Mouse (Mus musculus) midbrain, embryonic 14.5 days (tissue): ENCODE data around the gene Dpf2. TPM values are rescaled to one million over a fixed set of nuclear protein-coding genes. Genes with fewer than 3 reads are reported as not detected.

ENCODE experiments used
- ATAC-seq: fragments of 200-750 bp; cut with Nextera tagmentation; 2 replicates; pipeline ENCODE4 v1.8.0; 2017; ENCODE audit warnings: moderate number of reproducible peaks, moderate library complexity; ENCODE audit not compliant: low FRiP score, low TSS enrichment
- DNase-seq: peaks from one replicate; pipeline ENCODE4 v3.0.0-alpha.2; 2015
- H3K27ac ChIP-seq: fragments of 300-500 bp; sonication (generic); replicated peaks from 2 replicates; pipeline ENCODE4 v1.5.1; 2014; ENCODE audit warnings: mild to moderate bottlenecking, low read depth, low read length, moderate library complexity
- H3K27me3 ChIP-seq: fragments of 300-500 bp; sonication (generic); 2 replicates; pipeline ENCODE4 v1.6.1; 2014; ENCODE audit warnings: low read length, control low read depth, mixed read lengths; ENCODE audit not compliant: control insufficient read depth, insufficient read depth
- H3K36me3 ChIP-seq: fragments of 300-500 bp; sonication (generic); 2 replicates; pipeline ENCODE4 v1.6.1; 2014; ENCODE audit warnings: low read length, control low read depth; ENCODE audit not compliant: control insufficient read depth, insufficient read depth
- H3K4me1 ChIP-seq: fragments of 300-500 bp; sonication (generic); 2 replicates; pipeline ENCODE4 v1.6.1; 2014; ENCODE audit warnings: mild to moderate bottlenecking, antibody characterized with exemption, low read length, control low read depth; ENCODE audit not compliant: control insufficient read depth, insufficient read depth
- H3K4me2 ChIP-seq: fragments of 300-500 bp; sonication (generic); 2 replicates; pipeline ENCODE4 v1.6.1; 2014; ENCODE audit warnings: mild to moderate bottlenecking, low read length, moderate library complexity
- H3K4me3 ChIP-seq: fragments of 300-500 bp; sonication (generic); replicated peaks from 2 replicates; pipeline ENCODE4 v1.5.1; 2014; ENCODE audit warnings: low read depth, low read length
- H3K9ac ChIP-seq: fragments of 300-500 bp; sonication (generic); replicated peaks from 2 replicates; pipeline ENCODE4 v1.6.1; 2014; ENCODE audit warnings: mild to moderate bottlenecking, low read length, moderate library complexity
- H3K9me3 ChIP-seq: fragments of 300-500 bp; sonication (generic); 2 replicates; pipeline ENCODE4 v1.6.1; 2016; ENCODE audit warnings: low read length, control low read depth, mixed read lengths; ENCODE audit not compliant: control insufficient read depth
- WGBS: fragments of 180-500 bp; shearing (Covaris S2); extraction: QIAGEN DNeasy Blood & Tissue Kit; methylation state at CpG from one replicate; pipeline ENCODE4 v1.1.7; 2014; 5-methylcytosine and 5-hydroxymethylcytosine counted together
- polyA plus RNA-seq: library from polyadenylated mRNA; unstranded; fragments of >200 nt; fragmentation: Nextera tagmentation; extraction: Ambion mirVana; gene quantifications from 2 replicates; pipeline ENCODE4 v1.2.1, GENCODE M21; 2014

The Dpf2 gene
- polyA plus RNA-seq, 1 experiment from 2014 or later: 108 TPM

DNA sequence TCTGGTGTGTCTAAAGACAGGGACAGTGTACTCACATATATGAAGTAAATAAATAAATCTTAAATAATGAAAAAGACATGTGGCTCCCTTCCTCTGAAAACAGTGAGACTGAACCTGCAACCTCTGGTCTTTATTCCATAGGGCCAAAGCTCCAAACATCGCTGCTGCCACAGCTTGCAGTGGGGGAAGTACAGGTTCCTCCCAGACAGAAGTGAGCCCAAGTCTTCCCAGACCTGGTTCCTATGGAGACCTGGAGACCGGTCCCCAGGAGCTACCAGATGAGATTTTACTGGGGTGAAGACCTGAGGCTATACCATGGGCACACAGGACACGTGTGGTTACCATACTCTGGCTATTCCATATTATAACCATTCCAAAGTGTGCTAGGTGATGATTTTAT lies 62.0 kb downstream of the Dpf2 start:
- no peaks in the 10 kb centered on the region for H3K9me3 ChIP-seq
- no peak for DNase-seq

DNA sequence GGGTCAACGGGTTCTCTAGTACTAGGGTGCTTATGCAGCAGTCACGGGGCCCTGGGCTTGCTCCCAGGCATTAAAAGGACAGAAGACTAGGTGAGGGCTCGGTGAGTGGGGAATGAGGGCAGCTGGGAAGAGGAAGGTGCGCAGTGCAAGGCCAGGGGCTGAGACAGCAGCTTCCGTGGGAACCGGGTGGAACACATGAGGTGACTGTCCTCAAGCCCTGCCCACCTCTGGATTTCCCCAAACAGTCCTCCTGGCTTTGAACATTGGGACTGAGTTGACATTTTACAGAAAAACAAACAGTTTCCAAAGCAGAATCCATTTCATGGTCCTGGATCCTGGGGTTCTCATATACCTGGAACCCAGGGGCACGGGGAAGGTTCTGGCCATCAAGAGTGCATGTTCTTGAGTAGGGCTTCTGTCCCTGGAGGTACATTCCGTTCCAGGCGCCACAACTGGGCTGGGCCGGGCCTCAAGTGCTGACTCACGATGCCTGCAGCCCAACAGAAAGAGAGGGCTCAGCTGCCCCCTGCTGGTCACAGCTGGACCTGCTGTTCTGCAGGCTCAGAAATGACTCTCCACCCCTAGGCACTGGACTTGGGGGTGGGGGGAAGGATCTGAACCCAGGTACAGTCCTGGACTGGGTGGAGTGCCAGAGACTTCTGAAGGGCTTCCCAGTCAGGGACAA lies 62.8 kb downstream of the Dpf2 start:
- Histone ChIP-seq H3K9me3 (no peaks in the 10 kb centered on the region), H3K27me3 (no peaks in the 10 kb centered on the region), H3K4me2 (0 out of 2 replicates have a peak overlapping the region, but pooled peaks have one; percentile 3), H3K4me1 (peaks cover 46% of the 10 kb centered on the region), H3K4me3 (no peak overlapping the region), H3K9ac (0 out of 2 replicates have a peak overlapping the region, but pooled peaks have one; percentile 10), H3K27ac (no peak overlapping the region; the same call in 1 of the 2 replicates), H3K36me3 (peaks cover 17% of the 10 kb centered on the region; the same call in 1 of the 2 replicates)
- ATAC-seq: peak; percentile 16; the same call in 1 of the 2 replicates
- WGBS: 32% methylated on average over 11 of the region's 11 CpGs
- DNase-seq: peak; percentile 92

More for the DNA sequence above, 62.0 kb downstream of the Dpf2 start:
- H3K4me2 ChIP-seq: no peak overlapping the region
- no peak overlapping the region for H3K4me3 ChIP-seq
- no peaks in the 10 kb centered on the region for H3K27me3 ChIP-seq
- ATAC-seq: no peak
- H3K27ac ChIP-seq: no peak overlapping the region
- H3K4me1 ChIP-seq: peaks cover 39% of the 10 kb centered on the region
- H3K36me3 ChIP-seq: peaks cover 22% of the 10 kb centered on the region; the same call in 1 of the 2 replicates
- H3K9ac ChIP-seq: no peak overlapping the region
- 83% methylated on average over 3 of the region's 3 CpGs for WGBS

DNA sequence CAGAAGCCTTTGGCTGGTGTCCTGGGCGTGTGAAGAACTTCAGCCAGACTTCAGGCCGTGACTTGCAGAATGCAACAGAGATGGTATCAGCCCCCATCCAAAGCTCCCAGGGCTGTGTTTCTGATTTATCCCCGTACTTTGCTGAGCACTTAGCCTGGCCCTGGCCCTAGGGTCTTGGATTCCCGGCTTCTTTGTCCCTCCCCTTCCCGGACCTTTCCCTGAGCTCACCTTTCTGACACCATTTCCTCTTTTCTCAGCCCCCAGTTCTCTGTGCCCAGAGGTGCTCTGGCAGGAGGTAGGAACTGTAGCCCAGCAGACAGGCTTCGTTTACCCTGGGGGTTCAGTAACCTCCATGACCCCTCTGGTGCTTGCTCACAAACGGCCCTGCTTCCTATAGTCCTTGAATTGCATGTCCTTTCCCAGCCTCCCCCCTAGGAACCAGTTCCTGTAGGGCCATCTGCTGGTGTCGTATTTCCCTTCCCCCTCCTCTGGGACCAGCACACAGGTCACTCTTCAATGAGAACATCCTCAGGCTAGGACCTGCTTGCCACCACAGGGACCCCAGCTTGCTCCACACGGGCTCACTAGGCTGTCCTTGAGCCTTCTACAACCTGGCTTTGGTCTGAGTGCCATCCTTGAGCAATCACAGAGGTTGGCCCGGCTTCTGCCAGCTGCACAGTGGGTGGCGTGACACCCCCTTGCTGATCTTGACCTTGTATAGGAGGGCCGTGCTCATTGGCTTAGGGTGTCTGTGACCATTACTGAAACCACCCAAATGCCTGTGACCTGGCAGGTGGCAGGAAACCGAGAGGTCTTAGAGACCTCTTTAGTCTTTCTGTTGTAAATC lies 63.8 kb downstream of the Dpf2 start:
- no peaks in the 10 kb centered on the region for H3K9me3 ChIP-seq
- 50% methylated on average over 13 of the region's 13 CpGs for WGBS
- H3K4me1 ChIP-seq: peaks cover 51% of the 10 kb centered on the region
- H3K27ac ChIP-seq: peak overlapping the region; percentile 96
- H3K36me3 ChIP-seq: peaks cover 15% of the 10 kb centered on the region; the same call in 1 of the 2 replicates
- DNase-seq (no peak), ATAC-seq (no peak)
- H3K9ac ChIP-seq: no peak overlapping the region
- H3K27me3 ChIP-seq: no peaks in the 10 kb centered on the region
- H3K4me2 ChIP-seq: peak overlapping the region; percentile 17; the same call in 1 of the 2 replicates
- no peak overlapping the region for H3K4me3 ChIP-seq

- WGBS: 69% methylated on average over 14 of the region's 14 CpGs
- H3K4me3 ChIP-seq: no peak overlapping the region
- DNase-seq: peak; percentile 40
Observed at GRCm38 (mm10) chr19:5848032-5848825, 64.6 kb downstream of the Dpf2 start.

GRCm38 (mm10) chr19:5847306-5847796 lies 65.5 kb downstream of the Dpf2 start:
- Histone ChIP-seq H3K9me3 (no peaks in the 10 kb centered on the region), H3K4me2 (peak overlapping the region; percentile 81), H3K27ac (peak overlapping the region; percentile 96), H3K36me3 (peaks cover 11% of the 10 kb centered on the region; the same call in 1 of the 2 replicates), H3K4me3 (no peak overlapping the region), H3K4me1 (peaks cover 53% of the 10 kb centered on the region), H3K9ac (0 out of 2 replicates have a peak overlapping the region, but pooled peaks have one; percentile 60), H3K27me3 (no peaks in the 10 kb centered on the region)
- DNase-seq: no peak
- ATAC-seq: no peak
- WGBS: 48% methylated on average over 4 of the region's 4 CpGs

More at GRCm38 (mm10) chr19:5848032-5848825, 64.6 kb downstream of the Dpf2 start:
- ATAC-seq: no peak
- no peaks in the 10 kb centered on the region for H3K27me3 ChIP-seq
- peak overlapping the region; percentile 96 for H3K27ac ChIP-seq
- H3K4me2 ChIP-seq: peak overlapping the region; percentile 17
- peaks cover 53% of the 10 kb centered on the region for H3K4me1 ChIP-seq
- peak overlapping the region; percentile 9; the same call in 1 of the 2 replicates for H3K9ac ChIP-seq
- no peaks in the 10 kb centered on the region for H3K9me3 ChIP-seq
- H3K36me3 ChIP-seq: peaks cover 15% of the 10 kb centered on the region; the same call in 1 of the 2 replicates

DNA sequence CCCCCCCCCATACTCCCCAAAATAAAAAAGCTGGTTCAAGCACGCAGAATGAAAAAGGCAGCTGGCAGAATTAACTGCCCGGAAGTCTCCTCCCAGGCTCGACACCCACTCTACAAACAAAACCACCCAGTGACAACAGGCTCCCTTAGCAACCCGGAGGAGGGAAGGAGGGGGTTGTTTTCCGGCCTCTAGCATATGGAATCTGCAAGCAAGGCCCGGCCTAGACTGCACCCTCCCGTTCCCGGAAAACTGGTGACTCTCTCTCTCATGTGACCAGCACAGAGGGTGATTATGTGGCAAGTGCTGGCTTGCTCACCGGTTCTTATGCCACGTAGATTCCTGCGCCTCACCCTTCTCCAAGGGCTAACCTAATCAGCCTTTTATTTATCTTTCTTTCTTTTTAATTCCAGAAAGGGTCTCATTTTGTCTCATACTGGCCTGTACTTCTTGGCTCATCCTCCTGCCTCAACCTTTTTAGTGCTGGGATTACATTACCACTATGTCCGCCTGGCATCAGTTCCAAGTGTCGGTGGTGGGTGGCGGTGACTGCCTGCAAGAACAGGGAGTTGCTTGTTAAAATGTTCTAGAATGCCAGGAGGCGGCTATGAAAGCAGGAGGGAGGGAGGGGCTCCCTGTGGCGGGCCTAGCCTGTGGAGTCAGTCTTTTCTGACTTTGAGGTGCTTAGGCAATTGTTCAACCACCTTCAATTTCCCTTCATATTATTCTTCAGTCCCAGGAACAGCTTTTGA lies 66.1 kb downstream of the Dpf2 start:
- peak overlapping the region; percentile 96 for H3K27ac ChIP-seq
- 2% methylated on average over 16 of the region's 16 CpGs for WGBS
- peaks cover 5% of the 10 kb centered on the region; the same call in 1 of the 2 replicates for H3K36me3 ChIP-seq
- ATAC-seq (peak; percentile 81), DNase-seq (peak; percentile 87)
- H3K27me3 ChIP-seq: no peaks in the 10 kb centered on the region
- no peaks in the 10 kb centered on the region for H3K9me3 ChIP-seq
- H3K4me3 ChIP-seq: peak overlapping the region; percentile 34
- peaks cover 53% of the 10 kb centered on the region for H3K4me1 ChIP-seq
- H3K4me2 ChIP-seq: peak overlapping the region; percentile 81
- peak overlapping the region; percentile 60 for H3K9ac ChIP-seq
